Mouse (Mus musculus) adrenal gland, adult 2 months (tissue): ENCODE results near the gene Gm10681. TPM values are rescaled to one million over a fixed set of nuclear protein-coding genes. Genes with fewer than 3 reads are reported as not detected.
A peak's percentile ranks its signal among the peaks of the same experiment; 100 is the strongest.
"Not testable (repeated sequence)": the region's sequence is repeated elsewhere in the genome, so short reads cannot be mapped to it uniquely, and the experiment has no call there.

ENCODE experiments used
- DNase-seq: peaks from one replicate; pipeline ENCODE4 v3.0.0; 2021
- long read RNA-seq: library from polyadenylated mRNA; stranded (forward); transcript quantifications from one replicate; pipeline ENCODE4 v2.0.0, GENCODE M21; 2021
- polyA plus RNA-seq: library from polyadenylated mRNA; depleted of rRNA; stranded (reverse); fragments of >200 nt; gene quantifications from 2 replicates; pipeline ENCODE4 v1.2.3, GENCODE M21; 2012; rRNA removed
- total RNA-seq, 2 experiments: library from RNA; stranded (reverse); gene quantifications; 2 replicates each; pipeline ENCODE4 v1.2.3; 2021

The Gm10681 gene
- total RNA-seq (not detected), polyA plus RNA-seq (not detected in 2 replicates)
- long read RNA-seq, result 0 reads

DNA sequence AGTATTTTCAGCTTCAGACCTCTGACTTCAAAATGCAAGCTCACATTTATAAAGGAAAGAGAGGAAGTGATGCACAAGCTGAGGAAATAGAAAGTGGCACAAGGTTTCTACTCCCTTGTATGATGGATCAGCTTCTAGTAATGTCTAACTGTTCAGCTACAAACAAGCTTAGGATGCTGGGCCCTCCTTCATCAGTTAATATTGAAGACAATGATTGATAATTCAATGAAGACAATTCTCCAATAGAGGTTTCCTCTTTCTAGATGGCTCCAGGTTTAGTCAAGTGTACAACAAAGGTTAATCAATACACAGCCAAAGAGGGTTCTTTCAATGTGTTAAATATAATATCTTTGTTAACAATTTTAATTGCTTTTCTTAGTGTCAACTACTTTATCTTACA, at the start of gene Gm10681:
Gm10681 (minus strand) TSS at position 101 of the 400 bp plus-strand sequence.
- no peak for DNase-seq

DNA sequence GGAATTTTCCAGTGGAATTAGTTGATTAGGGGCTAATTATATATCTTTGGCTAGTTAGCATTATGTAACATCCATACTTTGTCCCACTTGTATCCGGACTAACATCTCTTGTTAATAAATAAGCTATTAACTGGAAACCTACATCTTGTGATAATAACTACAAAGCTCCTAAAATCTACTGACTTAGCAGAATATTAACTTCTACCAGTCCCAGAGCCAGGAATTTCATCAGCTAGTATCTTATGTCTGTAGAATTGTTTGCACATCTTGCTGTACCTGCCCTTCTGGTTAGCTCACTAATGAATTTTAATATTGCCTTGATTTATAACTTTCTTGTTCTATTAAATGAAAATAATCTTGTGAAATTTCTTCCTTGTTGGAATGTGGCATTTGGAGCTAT, 46.5 kb upstream of the Gm10681 start:
- DNase-seq, result no peak

DNA sequence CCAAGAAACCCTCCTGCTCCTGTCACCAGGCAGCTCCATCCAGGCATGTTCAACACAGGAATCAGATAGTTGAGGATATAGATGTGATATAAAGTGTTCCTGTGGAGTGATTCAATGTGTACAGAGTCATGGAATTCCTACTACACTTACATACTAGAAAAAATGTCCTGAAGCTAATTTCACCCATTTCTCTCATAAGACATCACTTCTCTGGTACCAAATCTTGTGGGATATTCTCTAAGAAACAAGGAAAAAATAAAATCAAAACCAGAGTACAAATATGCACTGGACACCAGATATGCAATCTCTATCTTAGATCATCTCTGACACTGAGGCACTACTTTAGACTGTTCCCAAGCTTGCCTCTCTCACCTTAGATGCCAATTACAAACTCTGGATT, 41.5 kb upstream of the Gm10681 start, which contains the start of gene Hsd3b5:
Hsd3b5 (minus strand) TSS at position 101 of the 400 bp plus-strand sequence.
- no peak for DNase-seq

DNA sequence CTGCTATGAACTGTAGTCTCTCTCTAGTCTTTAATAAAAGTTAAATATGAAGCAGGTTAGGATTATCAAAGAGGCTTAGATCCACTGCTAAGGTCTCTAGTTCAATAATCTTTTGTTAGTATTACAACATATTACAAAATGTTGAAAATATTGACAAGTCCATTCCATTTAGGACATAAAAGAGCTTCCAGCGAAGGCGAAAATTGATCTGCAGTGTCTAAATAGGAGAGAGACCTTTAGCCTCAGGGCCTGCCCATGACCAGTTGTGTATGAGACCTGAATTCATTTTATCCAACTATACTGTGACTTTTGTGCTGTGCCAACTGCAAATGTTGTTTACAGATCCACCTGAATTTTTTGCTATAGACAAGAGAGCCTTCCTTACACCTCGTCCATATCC, 41.0 kb upstream of the Gm10681 start:
- DNase-seq, result no peak

DNA sequence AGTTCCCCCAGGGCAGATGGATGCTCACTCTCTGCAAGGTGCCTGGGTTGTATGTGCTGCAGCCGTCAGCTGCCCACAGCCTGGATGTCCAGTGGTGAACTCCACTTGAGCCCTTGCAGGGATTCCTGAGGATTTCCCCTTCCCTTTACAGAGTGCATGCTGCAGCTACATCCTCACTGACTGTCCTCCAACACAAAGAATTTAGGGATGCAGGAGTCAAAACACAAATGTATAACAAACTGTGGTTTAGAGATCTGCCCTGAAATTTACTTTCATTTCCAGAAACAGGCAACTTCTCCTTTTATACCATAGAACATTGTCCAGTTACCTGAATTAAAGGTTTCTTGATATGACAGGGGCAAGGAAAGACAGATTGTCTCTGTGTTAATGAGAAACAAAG, 28.2 kb upstream of the Gm10681 start:
- DNase-seq, result not testable (repeated sequence)

DNA sequence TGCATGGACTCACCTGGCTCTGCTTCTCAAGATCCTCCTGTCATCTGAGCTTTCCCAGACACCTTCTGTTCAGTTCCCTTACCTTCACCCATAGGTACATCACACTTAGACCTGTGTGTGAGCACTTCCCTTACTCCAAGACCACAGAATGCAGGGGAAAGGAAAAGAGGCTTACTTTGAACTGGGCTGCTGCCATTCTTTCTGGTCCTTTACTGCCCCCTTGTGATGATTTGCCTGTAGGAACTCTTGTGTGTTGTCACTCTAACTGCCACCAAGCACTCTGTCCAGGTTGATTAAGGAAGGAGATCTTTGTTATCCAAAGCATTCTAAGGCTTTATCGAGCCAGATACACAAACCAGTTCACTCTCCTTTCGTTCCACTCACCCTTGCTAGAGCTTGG, 27.6 kb upstream of the Gm10681 start:
- DNase-seq, result not testable (repeated sequence)

DNA sequence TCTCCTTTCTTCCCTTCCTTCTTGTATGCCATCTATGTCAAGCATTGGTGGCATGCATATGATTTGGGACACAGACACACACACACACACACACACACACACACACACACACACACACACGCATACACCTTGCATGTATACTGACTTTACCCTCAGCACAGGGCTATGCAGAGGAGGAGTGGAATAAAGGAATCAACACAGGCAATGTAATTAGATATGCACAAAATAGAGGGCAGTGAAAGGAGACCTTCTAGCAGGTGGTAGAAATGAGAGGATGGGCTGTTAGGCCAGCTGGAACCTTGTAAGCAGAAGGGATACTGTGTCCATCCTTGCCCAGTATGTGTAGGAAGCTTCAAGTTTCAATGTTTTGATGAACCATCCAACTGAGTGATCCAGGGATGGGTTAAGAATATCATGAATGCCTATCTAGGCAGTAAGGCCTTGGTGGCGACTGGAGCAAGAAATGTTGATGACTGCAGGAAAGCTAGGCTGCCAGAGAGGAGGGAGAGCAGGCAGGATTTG, 25.9 kb upstream of the Gm10681 start:
- not testable (repeated sequence) for DNase-seq

DNA sequence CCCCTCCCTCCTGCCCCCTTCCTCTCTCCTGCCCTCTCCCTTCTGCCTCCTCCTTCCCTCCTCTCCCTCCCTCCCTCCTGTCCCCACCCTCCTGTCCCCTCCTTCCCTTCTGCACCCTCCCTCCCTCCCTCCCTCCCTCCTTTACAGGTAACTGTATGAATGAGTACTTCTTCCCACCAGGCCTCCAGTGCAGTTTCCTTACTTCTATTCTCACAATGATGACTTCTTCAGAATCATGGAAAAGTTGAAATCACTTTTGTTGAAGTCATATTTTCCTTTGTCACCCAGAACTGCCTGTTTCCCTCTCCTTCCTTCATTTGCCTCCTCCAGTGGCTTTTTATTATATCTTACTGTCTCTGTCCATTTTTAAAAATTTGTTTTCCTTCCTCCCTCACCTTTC, 25.4 kb upstream of the Gm10681 start:
- no peak for DNase-seq

DNA sequence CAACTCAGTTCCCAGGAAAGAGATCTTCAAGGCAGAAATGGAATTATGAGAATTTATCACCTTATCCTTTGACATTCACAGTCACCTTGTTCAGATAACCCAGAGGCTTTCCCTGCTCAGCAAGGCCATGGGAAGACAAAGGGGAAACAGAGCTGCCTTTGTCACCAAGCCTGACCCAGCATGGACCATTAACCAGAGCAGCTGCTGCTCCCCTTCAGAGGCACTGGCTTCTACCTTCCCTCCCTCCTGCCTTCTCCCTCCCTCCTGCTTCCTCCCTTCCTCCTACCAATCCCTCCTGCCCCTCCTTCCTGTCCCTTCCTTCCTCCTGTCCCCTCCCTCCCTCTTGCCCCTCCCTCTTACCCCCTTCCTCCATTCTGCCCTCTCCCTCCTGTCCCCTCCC, 24.9 kb upstream of the Gm10681 start:
- DNase-seq, result not testable (repeated sequence)

DNA sequence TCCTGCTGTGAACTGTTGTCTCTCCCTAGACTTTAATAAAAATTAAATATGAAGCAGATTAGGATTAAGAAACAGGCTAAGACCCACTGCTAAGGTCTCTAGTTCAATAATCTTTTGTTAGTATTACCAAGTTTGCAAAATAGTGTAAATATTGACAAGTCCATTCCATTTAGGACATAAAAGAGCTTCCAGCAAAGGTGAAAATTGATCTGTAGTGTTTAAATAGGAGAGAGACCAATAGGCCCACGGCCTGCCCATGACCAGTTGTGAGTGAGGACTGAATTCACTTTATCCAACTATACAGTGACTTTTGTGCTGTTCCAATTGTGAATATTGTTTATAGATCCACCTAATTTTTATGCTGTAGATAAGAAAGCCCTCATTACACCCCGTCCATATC, 886 bp downstream of the Gm10681 start:
- DNase-seq, result no peak

DNA sequence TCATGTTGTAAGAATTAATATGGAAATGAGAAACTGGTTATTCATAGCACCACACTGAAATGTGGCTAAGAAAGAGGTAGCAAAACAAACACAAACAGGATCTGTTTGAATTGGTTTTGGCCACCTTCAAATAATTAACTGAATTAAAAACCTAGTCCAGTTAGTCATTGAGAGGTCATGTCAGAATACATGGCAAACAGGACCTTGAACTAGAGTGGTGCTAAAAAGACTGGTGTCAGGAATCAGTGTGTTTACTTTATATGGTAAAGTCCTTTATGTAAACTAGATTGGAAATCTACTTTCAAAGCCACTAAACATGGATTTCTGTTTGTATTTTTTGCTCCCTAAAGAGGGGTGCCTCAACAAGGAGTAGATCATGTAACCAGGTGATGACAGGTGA, 6.0 kb downstream of the Gm10681 start:
- DNase-seq, result not testable (repeated sequence)

DNA sequence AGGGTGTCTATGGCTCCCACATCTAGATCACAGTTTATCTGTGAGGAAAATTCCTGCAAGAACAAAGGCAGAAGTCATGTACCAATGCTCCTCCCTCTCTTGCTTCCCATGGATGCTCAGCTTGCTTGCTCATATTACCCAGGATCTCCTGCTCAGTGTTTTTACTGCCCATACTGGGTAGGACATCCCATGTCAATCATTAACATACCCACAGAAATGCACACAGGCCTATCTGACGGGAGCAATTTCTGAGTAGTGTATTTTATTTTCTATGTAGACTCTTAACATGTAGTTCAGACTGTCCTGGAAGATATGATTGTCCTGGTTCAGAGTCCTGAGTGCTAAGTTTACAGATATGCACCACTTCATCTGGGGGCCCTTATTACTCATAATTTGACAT, 6.4 kb downstream of the Gm10681 start:
- not testable (repeated sequence) for DNase-seq

DNA sequence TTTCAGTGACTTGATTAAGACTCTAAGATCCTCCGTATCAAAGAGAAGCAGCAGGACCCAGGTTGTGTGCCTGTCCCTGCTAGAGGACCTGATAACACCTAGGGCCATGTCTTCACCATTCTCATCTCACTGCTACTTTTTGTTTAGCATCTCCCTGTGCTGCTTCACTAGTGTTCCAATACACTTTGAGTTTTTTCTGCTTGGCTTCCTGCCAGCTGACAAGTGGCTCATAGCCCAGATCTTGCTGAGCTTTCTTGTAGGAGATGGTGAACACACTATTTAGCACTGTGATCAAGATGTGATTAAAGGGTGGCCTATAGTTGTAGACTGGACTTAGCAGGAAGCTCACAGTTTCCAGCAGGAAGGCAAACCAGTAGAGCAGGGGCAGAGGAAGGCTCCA, 7.6 kb downstream of the Gm10681 start:
- DNase-seq, result peak; percentile 10

DNA sequence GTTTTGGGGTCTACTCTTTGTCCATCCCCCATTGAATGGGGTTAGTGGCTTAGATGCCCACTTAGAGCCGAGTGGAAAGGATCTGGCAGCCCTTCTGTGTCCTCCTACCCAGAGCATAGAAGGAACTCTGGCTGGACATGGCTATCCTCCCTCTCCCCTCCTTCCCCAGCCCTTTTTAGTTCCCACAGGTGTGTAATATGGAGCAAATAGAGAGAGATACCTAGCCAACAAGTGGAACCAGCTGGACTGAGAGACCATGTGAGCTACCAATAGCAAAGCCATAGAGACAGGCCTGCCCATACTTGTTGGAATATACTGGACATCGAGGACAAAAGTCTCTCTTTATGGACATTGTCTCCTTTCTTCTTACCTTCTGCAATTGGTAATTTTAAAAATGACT, 20.9 kb downstream of the Gm10681 start:
- DNase-seq, result not testable (repeated sequence)

DNA sequence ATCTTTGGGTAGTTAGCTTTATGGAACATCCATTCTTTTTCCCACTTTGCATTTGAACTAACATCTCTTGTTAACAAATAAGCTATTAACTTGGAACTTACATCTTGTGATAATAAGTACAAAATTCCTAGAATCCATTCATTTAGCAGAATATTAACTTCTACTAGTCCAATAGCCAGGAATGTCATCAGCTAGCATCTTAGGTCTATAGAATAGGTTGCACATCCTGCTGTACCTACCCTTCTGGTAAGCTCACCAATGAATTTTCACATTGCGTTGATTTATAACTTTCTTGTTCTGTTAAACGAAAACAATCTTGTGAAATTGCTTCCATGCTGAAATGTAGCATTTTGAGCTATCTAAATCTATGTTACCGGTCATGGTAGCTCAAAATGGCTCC, 23.7 kb downstream of the Gm10681 start:
- DNase-seq, result not testable (repeated sequence)

DNA sequence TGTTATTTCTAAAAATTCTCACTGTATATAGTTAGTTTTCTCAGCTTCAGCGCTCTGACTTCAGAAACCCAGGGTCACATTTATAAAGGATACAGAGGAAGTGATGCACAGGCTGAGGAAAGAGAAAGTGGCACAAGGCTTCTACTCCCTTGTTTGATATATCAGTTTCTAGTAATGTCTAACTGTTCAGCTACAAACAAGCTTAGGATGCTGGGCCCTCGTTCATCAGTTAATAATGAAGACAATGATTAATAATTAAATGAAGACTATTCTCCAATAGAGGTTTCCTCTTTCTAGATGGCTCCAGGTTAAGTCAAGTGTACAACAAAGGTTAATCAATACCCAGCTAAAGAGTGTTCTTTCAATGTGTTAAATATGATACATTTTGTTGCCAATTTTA, 24.8 kb downstream of the Gm10681 start:
- not testable (repeated sequence) for DNase-seq

DNA sequence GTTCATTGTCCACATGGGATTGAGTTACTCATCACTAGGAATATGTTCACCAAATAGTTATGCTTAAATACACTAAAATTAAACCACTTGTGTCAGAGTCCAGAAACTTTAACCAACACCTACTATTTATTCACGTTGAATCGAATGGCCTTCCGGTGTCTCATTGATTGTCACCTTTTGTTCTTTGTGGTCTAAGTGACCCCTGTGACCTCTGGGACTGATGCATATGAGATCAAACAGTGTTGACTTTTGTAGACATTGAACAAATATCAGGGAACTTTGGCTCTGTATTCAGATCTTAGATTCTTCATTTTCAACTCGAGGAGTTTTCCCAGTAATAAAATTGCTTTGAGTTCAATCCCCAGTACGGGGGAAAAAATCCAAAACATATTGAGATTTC, 27.9 kb downstream of the Gm10681 start:
- not testable (repeated sequence) for DNase-seq

DNA sequence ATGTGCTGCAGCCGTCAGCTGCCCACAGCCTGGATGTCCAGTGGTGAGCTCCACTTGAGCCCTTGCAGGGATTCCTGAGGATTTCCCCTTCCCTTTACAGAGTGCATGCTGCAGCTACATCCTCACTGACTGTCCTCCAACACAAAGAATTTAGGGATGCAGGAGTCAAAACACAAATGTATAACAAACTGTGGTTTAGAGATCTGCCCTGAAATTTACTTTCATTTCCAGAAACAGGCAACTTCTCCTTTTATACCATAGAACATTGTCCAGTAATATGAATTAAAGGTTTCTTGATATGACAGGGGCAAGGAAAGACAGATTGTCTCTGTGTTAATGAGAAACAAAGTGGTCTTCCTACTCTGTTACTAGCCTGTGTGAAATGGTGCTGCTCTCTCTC, 37.8 kb downstream of the Gm10681 start:
- DNase-seq, result not testable (repeated sequence)

DNA sequence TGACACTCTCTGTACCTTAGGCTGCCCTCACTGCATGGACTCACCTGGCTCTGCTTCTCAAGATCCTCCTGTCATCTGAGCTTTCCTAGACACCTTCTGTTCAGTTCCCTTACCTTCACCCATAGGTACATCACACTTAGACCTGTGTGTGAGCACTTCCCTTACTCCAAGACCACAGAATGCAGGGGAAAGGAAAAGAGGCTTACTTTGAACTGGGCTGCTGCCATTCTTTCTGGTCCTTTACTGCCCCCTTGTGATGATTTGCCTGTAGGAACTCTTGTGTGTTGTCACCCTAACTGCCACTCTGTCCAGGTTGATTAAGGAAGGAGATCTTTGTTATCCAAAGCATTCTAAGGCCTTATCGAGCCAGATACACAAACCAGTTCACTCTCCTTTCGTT, 38.4 kb downstream of the Gm10681 start:
- not testable (repeated sequence) for DNase-seq

DNA sequence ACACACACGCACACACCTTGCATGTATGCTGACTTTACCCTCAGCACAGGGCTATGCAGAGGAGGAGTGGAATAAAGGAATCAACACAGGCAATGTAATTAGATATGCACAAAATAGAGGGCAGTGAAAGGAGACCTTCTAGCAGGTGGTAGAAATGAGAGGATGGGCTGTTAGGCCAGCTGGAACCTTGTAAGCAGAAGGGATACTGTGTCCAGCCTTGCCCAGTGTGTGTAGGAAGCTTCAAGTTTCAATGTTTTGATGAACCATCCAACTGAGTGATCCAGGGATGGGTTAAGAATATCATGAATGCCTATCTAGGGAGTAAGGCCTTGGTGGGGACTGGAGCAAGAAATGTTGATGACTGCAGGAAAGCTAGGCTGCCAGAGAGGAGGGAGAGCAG, 40.1 kb downstream of the Gm10681 start:
- not testable (repeated sequence) for DNase-seq

DNA sequence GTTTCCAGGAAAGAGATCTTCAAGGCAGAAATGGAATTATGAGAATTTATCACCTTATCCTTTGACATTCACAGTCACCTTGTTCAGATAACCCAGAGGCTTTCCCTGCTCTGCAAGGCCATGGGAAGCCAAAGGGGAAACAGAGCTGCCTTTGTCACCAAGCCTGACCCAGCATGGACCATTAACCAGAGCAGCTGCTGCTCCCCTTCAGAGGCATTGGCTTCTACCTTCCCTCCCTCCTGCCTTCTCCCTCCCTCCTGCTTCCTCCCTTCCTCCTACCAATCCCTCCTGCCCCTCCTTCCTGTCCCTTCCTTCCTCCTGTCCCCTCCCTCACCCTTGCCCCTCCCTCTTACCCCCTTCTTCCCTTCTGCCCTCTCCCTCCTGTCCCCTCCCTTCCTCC, 41.0 kb downstream of the Gm10681 start:
- not testable (repeated sequence) for DNase-seq

DNA sequence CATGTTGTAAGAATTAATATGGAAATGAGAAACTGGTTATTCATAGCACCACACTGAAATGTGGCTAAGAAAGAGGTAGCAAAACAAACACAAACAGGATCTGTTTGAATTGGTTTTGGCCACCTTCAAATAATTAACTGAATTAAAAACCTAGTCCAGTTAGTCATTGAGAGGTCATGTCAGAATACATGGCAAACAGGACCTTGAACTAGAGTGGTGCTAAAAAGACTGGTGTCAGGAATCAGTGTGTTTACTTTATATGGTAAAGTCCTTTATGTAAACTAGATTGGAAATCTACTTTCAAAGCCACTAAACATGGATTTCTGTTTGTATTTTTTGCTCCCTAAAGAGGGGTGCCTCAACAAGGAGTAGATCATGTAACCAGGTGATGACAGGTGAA, 63.6 kb downstream of the Gm10681 start:
- not testable (repeated sequence) for DNase-seq

DNA sequence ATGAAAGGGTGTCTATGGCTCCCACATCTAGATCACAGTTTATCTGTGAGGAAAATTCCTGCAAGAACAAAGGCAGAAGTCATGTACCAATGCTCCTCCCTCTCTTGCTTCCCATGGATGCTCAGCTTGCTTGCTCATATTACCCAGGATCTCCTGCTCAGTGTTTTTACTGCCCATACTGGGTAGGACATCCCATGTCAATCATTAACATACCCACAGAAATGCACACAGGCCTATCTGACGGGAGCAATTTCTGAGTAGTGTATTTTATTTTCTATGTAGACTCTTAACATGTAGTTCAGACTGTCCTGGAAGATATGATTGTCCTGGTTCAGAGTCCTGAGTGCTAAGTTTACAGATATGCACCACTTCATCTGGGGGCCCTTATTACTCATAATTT, 64.1 kb downstream of the Gm10681 start:
- not testable (repeated sequence) for DNase-seq

DNA sequence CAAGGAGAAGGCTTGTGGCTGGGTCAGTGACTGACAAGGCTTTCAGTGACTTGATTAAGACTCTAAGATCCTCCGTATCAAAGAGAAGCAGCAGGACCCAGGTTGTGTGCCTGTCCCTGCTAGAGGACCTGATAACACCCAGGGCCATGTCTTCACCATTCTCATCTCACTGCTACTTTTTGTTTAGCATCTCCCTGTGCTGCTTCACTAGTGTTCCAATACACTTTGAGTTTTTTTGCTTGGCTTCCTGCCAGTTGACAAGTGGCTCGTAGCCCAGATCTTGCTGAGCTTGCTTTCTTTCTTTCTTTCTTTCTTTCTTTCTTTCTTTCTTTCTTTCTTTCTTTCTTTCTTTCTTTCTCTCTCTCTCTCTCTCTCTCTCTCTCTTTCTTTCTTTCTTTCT, 65.8 kb downstream of the Gm10681 start:
- not testable (repeated sequence) for DNase-seq

DNA sequence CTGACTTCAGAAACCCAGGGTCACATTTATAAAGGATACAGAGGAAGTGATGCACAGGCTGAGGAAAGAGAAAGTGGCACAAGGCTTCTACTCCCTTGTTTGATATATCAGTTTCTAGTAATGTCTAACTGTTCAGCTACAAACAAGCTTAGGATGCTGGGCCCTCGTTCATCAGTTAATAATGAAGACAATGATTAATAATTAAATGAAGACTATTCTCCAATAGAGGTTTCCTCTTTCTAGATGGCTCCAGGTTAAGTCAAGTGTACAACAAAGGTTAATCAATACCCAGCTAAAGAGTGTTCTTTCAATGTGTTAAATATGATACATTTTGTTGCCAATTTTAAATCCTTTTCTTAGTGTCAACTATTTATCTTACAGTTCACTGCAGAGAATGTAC, 78.2 kb downstream of the Gm10681 start, which contains the start of gene Hsd3b4:
Hsd3b4 (minus strand) TSS at position 101 of the 400 bp plus-strand sequence.
- DNase-seq, result not testable (repeated sequence)
